Mouse (Mus musculus) embryonic facial prominence, embryonic 13.5 days (tissue): ENCODE data around the gene Frmpd1. TPM values are rescaled to one million over a fixed set of nuclear protein-coding genes. Genes with fewer than 3 reads are reported as not detected.

ENCODE experiments used
- polyA plus RNA-seq: library from polyadenylated mRNA; unstranded; fragments of >200 nt; fragmentation: Nextera tagmentation; extraction: Ambion mirVana; gene quantifications from 2 replicates; pipeline ENCODE4 v1.2.1, GENCODE M21; 2015

Gene Frmpd1
- polyA plus RNA-seq, 1 experiment from 2014 or later = 2.6 TPM

Other genes starting within 250 kb of the Frmpd1 start
- 47.1 and 53.2 TPM in 2 replicates for gene Grhpr, start 203.5 kb upstream of the Frmpd1 start, polyA plus RNA-seq
- gene Zbtb5, start 172.5 kb upstream of the Frmpd1 start, polyA plus RNA-seq = 28.8 and 29.2 TPM in 2 replicates
- 38.8 and 48.9 TPM in 2 replicates for gene Polr1e, start 166.3 kb upstream of the Frmpd1 start, polyA plus RNA-seq
- gene Fbxo10, start 100.3 kb upstream of the Frmpd1 start, polyA plus RNA-seq = 19.8 and 20.0 TPM in 2 replicates
- gene Tomm5, start 76.8 kb upstream of the Frmpd1 start, polyA plus RNA-seq = 209 and 224 TPM in 2 replicates
- 17.8 and 19.9 TPM in 2 replicates for gene Trmt10b, start 112.3 kb downstream of the Frmpd1 start, polyA plus RNA-seq
- gene Dcaf10, start 157.2 kb downstream of the Frmpd1 start, polyA plus RNA-seq = 12.4 and 12.5 TPM in 2 replicates
- 79.7 and 83.0 TPM in 2 replicates for gene Exosc3, start 157.9 kb downstream of the Frmpd1 start, polyA plus RNA-seq
- gene Slc25a51, start 223.9 kb downstream of the Frmpd1 start, polyA plus RNA-seq = 62.1 and 62.2 TPM in 2 replicates